Mouse (Mus musculus) liver, adult (tissue): ENCODE measurements around the gene Tiam1.

Experiments
- GATA4 ChIP-seq: IDR thresholded peaks from 2 replicates; pipeline ENCODE4 v1.6.1; 2014; ENCODE audit warnings: mild to moderate bottlenecking, low read length; ENCODE audit not compliant: insufficient replicate concordance

Tiam1 gene

GRCm38 (mm10) chr16:90016046-90016445, 127.5 kb downstream of the Tiam1 start:
- no peak for TF ChIP-seq GATA4

- TF ChIP-seq GATA4: no peak
Observed at GRCm38 (mm10) chr16:90014596-90014995, 129.0 kb downstream of the Tiam1 start.

DNA sequence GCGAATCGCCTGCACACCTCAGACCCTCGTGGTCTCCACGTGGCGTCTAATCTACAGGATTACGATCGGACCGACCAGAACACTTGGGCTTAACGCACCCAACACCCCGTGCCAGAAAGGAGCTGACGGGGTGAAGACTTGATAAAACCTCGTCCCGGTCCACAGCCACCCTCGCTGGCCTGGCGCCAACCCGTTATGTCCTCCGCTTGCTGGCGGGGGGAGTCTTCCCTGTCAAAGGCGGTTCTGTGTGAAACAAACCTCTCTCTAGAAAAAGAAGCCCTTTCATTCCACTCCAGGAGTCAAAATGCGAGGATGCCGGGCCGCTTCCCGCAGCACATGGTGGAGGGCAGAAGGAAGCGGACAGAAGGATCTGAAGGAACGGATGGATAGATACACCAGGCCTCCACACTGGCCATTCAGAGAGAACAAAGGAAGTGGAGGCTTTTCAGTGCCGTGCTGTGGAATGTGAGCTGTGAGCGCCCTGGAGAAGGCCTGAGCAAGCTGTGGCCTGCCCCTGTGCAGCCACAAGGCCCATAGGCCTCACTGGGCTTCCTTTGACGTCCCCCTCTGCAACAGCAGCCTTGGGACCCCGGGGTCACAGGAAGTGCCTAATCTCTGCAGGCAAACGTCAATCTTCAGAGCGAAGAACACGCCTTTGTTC, 131.9 kb downstream of the Tiam1 start:
- TF ChIP-seq GATA4: no peak

DNA sequence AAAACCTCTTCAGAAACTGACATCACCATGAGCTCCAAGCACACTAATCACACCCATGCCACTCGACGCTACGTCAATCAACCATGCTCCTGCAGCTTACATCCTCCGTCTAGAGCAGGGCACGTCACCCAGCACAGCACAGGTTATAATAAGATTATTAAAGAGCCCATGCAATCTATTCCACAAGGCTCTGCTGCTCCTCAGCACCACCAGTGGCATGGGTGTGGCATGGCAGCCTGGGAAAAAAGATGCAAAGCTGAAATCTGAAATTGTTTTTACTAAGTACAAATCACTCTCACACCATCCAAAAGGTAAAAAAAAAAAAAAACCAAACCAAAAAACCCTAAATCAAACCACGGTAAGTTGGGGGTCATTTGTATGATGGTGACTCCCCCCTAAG, 135.1 kb downstream of the Tiam1 start:
- TF ChIP-seq GATA4: no peak

- TF ChIP-seq GATA4: no peak
Observed at GRCm38 (mm10) chr16:90007391-90007977, 136.1 kb downstream of the Tiam1 start.

GRCm38 (mm10) chr16:90003556-90003955, 140.0 kb downstream of the Tiam1 start:
- TF ChIP-seq GATA4: no peak

GRCm38 (mm10) chr16:89995155-89995554, 148.4 kb downstream of the Tiam1 start:
- TF ChIP-seq GATA4: no peak

DNA sequence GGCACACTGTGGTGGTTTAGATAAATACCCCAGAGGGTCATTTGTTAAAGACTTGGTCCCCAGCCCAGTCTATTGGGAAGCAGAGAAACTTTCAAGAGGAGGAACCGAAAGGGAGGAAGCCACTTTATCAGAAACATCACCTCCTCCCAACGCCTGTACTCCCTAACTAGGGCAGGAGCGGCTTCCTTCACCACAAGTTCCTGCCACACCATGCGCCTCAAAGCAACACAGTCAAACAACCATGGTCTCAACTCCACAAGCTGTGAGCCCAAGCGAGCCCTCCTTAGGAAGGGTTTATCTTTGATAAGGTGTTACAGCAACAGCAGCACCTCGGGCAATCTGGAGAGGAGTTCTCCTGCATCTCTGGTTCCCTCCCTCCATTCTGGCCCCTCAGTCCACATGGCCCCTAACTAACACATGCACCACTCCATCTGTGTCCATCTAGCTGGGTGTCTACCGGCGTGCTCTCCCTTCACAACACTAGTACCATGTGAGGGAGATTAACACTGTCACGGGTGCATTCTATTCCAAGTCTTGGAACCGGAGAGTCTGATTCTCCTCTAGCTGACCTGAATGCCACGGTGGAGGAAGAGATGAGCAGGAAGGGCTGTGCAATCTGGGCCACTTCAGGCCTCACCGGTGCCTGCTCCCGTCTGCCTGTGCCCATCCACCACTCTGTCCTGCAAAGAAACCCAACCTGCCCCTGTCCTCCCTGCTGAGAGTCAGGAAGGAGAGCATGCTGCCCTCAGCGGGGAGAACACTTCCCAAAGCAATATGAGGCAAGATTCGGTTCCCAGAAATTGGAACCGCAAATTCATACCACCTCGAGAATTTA, 149.4 kb downstream of the Tiam1 start:
- no peak for TF ChIP-seq GATA4

DNA sequence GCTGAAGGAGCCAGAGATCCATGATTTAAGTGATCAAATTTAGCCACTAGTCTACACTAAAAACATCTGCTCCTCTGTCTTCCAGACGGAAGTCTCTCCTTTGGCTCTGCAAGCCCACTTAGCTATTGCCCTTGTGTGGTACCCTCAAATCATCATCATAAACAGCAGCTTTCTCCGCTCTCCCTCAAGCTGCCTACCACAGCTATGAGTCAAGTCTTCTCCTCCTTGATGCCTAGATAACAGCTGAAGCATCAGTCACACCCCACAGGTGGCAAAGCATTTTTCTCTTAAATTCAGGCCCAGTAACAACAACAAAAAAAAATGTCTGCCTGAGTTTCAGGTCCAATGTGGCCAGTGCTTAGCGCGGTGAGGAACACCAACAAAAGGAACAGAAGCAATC, 150.1 kb downstream of the Tiam1 start:
- TF ChIP-seq GATA4: no peak

GRCm38 (mm10) chr16:89991701-89992152, 151.8 kb downstream of the Tiam1 start:
- no peak for TF ChIP-seq GATA4

DNA sequence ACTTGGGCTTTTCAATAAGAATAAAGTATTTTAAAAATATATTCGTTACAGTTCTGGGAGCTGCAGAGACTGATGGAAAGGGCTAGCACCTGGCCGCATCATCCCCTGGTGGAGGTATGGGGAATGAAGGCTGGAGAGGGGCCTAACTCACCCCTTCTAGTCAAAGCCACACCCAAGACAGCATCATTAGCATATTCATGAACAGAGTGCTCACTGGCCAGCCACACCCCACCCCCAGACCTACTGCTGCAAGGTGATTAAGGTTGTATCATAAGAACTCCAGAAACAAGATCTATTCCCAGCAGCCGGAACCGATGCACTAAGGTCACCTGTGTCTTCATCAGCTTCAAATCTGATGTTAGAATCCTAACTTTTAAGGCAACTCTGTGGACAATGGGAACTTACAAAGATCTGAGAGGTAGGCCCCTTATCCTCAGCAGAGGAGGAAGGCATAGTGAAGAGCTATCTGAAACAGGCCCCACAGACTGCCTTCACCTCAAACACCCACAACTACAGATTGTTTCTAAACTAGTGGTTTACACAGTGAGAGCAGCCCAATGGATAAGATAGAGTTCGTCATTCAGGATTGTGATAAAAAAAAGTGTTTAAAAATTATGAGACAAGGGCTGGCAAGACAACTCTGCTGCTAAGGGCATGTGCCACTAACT, 153.1 kb downstream of the Tiam1 start:
- TF ChIP-seq GATA4: no peak

GRCm38 (mm10) chr16:89989816-89990215, 153.8 kb downstream of the Tiam1 start:
- no peak for TF ChIP-seq GATA4

DNA sequence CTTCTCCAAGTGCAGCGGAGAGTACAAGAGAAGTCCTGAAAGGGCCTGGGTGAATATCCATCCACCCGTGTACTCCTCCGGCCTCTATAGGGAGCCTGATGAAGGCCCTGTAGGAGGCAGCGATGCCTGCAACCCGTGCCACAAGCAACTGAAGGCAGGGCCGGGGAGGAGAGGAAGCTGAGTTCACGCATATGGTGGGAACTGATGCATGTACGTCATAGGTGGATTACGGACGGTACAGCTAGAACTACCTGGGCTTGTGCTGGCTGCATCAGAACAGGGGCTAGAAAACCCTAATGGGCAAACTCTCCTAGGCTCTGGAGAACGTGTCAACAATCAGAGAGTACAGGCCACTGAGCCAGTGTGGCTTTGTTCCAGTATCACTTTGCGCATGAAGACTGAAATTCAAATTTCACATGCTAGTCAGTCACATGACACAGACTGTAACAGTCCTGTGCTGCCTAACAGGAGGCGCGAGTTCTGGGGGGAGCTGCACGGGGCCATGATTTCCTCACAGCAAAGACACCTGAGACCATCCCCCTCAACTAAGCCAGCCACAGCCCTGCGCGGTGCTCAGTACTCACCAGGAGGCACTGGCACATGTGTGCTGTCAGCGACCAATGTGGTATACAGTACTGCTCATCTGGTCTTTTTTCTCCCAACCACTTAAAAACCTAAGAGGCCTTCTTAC, 156.8 kb downstream of the Tiam1 start:
- no peak for TF ChIP-seq GATA4

- TF ChIP-seq GATA4: no peak
Observed at GRCm38 (mm10) chr16:89985702-89986481, 157.7 kb downstream of the Tiam1 start.
